Mouse (Mus musculus) MEL (cell line): ENCODE data around the gene Dcp1b. TPM values are rescaled to one million over a fixed set of nuclear protein-coding genes. Genes with fewer than 3 reads are reported as not detected.

Experiments
- DNase-seq: peaks from one replicate; pipeline ENCODE4 v3.0.0; 2011; ENCODE audit warnings: low read depth, low spot score
- H3K27ac ChIP-seq: 2 replicates; pipeline ENCODE4 v1.5.1; 2012; ENCODE audit warnings: low read depth, mild to moderate bottlenecking, control low read depth, low read length, moderate library complexity; ENCODE audit not compliant: control insufficient read depth
- H3K27me3 ChIP-seq, 2 experiments: fragments of 150-350 bp in 1 of 2; sonication (generic) in 1 of 2; 2 replicates each; pipeline ENCODE4 v1.6.1; 2012; ENCODE audit warnings: low read length in 2 of 2, mild to moderate bottlenecking in 2 of 2, improper control_type of control experiment in 1 of 2, moderate library complexity in 1 of 2; ENCODE audit not compliant: insufficient read depth in 2 of 2, control insufficient read depth in 1 of 2
- H3K36me3 ChIP-seq, 2 experiments: 2 replicates each; pipeline ENCODE4 v1.6.1; 2012 to 2014; ENCODE audit warnings: low read length in 2 of 2, improper control_type of control experiment in 1 of 2, inconsistent platforms in 1 of 2, mild to moderate bottlenecking in 1 of 2; ENCODE audit not compliant: insufficient read depth in 2 of 2, control insufficient read depth in 1 of 2
- H3K4me1 ChIP-seq, 2 experiments: fragments of 150-350 bp in 1 of 2; sonication (generic) in 1 of 2; 2 replicates each; pipeline ENCODE4 v1.6.1; 2012; ENCODE audit warnings: low read length in 2 of 2, improper control_type of control experiment in 1 of 2, mild to moderate bottlenecking in 1 of 2; ENCODE audit not compliant: insufficient read depth in 2 of 2, control insufficient read depth in 1 of 2
- H3K4me3 ChIP-seq, 2 experiments: fragments of 150-350 bp in 1 of 2; sonication (generic) in 1 of 2; 2 replicates each; pipeline ENCODE4 v1.5.1; 2012; ENCODE audit warnings: low read depth in 2 of 2, low read length in 2 of 2, mild to moderate bottlenecking in 2 of 2, moderate library complexity in 2 of 2, control low read depth in 1 of 2, improper control_type of control experiment in 1 of 2; ENCODE audit not compliant: control insufficient read depth in 1 of 2, insufficient read depth in 1 of 2
- H3K79me2 ChIP-seq: 2 replicates; pipeline ENCODE4 v1.6.1; 2012; ENCODE audit warnings: mild to moderate bottlenecking, low read length, moderate library complexity; ENCODE audit not compliant: control insufficient read depth, poor library complexity, insufficient read depth
- H3K9ac ChIP-seq: 2 replicates; pipeline ENCODE4 v1.6.1; 2012; ENCODE audit warnings: low read depth, mild to moderate bottlenecking, control low read depth, low read length, moderate library complexity; ENCODE audit not compliant: control insufficient read depth, poor library complexity, severe bottlenecking
- H3K9me3 ChIP-seq: fragments of 150-350 bp; sonication (generic); replicated peaks from 2 replicates; pipeline ENCODE4 v1.6.1; 2012; ENCODE audit warnings: mild to moderate bottlenecking, low read length, improper control_type of control experiment, moderate library complexity; ENCODE audit not compliant: insufficient read depth
- CTCF ChIP-seq, 3 experiments: IDR thresholded peaks in 2 of 3; conservative IDR thresholded peaks in 1 of 3; 2 replicates each; pipeline ENCODE4 v1.5.1; 2011 to 2012; ENCODE audit warnings: low read length in 3 of 3, low read depth in 2 of 3, mild to moderate bottlenecking in 2 of 3, improper control_type of control experiment in 1 of 3, inconsistent platforms in 1 of 3, mixed read lengths in 1 of 3, moderate library complexity in 1 of 3; ENCODE audit not compliant: control insufficient read depth in 1 of 3, insufficient read depth in 1 of 3, poor library complexity in 1 of 3, severe bottlenecking in 1 of 3
- E2F4 ChIP-seq: IDR thresholded peaks from 2 replicates; pipeline ENCODE4 v1.6.1; 2011; ENCODE audit warnings: low read depth, low read length, improper control_type of control experiment, borderline replicate concordance
- ELF1 ChIP-seq: IDR thresholded peaks from 2 replicates; pipeline ENCODE4 v1.6.1; 2014; ENCODE audit warnings: low read depth, mild to moderate bottlenecking, inconsistent platforms, low read length, improper control_type of control experiment, moderate library complexity
- ETS1 ChIP-seq: IDR thresholded peaks from 2 replicates; pipeline ENCODE4 v1.6.1; 2012; ENCODE audit warnings: low read depth, mild to moderate bottlenecking, inconsistent platforms, low read length, improper control_type of control experiment, moderate library complexity
- GABPA ChIP-seq: IDR thresholded peaks from 2 replicates; pipeline ENCODE4 v1.6.1; 2012; ENCODE audit warnings: low read depth, mild to moderate bottlenecking, inconsistent platforms, low read length, improper control_type of control experiment, moderate library complexity
- HCFC1 ChIP-seq: IDR thresholded peaks from 2 replicates; pipeline ENCODE4 v1.6.1; 2012; ENCODE audit warnings: low read depth, mild to moderate bottlenecking, inconsistent platforms, low read length, improper control_type of control experiment, moderate library complexity
- MAFK ChIP-seq: IDR thresholded peaks from 2 replicates; pipeline ENCODE4 v1.6.1; 2011; ENCODE audit warnings: low read depth, mild to moderate bottlenecking, low read length, improper control_type of control experiment, borderline replicate concordance
- MAX ChIP-seq: IDR thresholded peaks from 2 replicates; pipeline ENCODE4 v1.6.1; 2011; ENCODE audit warnings: low read length, improper control_type of control experiment
- MXI1 ChIP-seq: IDR thresholded peaks from 2 replicates; pipeline ENCODE4 v1.6.1; 2011; ENCODE audit warnings: mild to moderate bottlenecking, low read depth, low read length, improper control_type of control experiment
- MYC ChIP-seq: IDR thresholded peaks from 2 replicates; pipeline ENCODE4 v1.6.1; 2011; ENCODE audit warnings: low read depth, mild to moderate bottlenecking, low read length, improper control_type of control experiment, moderate library complexity
- NRF1 ChIP-seq: IDR thresholded peaks from 2 replicates; pipeline ENCODE4 v1.6.1; 2014; ENCODE audit warnings: low read depth, mild to moderate bottlenecking, inconsistent platforms, low read length, improper control_type of control experiment, moderate library complexity; ENCODE audit not compliant: poor library complexity, insufficient read depth, severe bottlenecking
- POLR2A ChIP-seq, 2 experiments: IDR thresholded peaks; 2 replicates each; pipeline ENCODE4 v1.6.1; 2011 to 2012; ENCODE audit warnings: low read length in 2 of 2, mild to moderate bottlenecking in 2 of 2, control low read depth in 1 of 2, improper control_type of control experiment in 1 of 2, low read depth in 1 of 2, moderate library complexity in 1 of 2; ENCODE audit not compliant: control insufficient read depth in 1 of 2, insufficient read depth in 1 of 2, poor library complexity in 1 of 2
- POLR2AphosphoS2 ChIP-seq: IDR thresholded peaks from 2 replicates; pipeline ENCODE4 v1.6.1; 2011; ENCODE audit warnings: low read length, improper control_type of control experiment
- POLR2AphosphoS5 ChIP-seq: IDR thresholded peaks from 2 replicates; pipeline ENCODE4 v1.6.1; 2012; ENCODE audit warnings: low read depth, borderline replicate concordance, mild to moderate bottlenecking, inconsistent platforms, low read length, moderate library complexity, mixed read lengths
- RAD21 ChIP-seq: IDR thresholded peaks from 2 replicates; pipeline ENCODE4 v1.6.1; 2011; ENCODE audit warnings: mild to moderate bottlenecking, low read depth, low read length, improper control_type of control experiment
- SIN3A ChIP-seq: IDR thresholded peaks from 2 replicates; pipeline ENCODE4 v1.6.1; 2012; ENCODE audit warnings: low read length, improper control_type of control experiment, inconsistent platforms
- SMC3 ChIP-seq: IDR thresholded peaks from 2 replicates; pipeline ENCODE4 v1.6.1; 2011; ENCODE audit warnings: low read depth, low read length, improper control_type of control experiment
- TCF12 ChIP-seq: IDR thresholded peaks from 2 replicates; pipeline ENCODE4 v1.6.1; 2014; ENCODE audit warnings: low read depth, mild to moderate bottlenecking, inconsistent platforms, low read length, improper control_type of control experiment, moderate library complexity
- UBTF ChIP-seq: IDR thresholded peaks from 2 replicates; pipeline ENCODE4 v1.6.1; 2012; ENCODE audit warnings: low read depth, mild to moderate bottlenecking, inconsistent platforms, low read length, improper control_type of control experiment, moderate library complexity, borderline replicate concordance; ENCODE audit not compliant: insufficient read depth
- ZC3H11A ChIP-seq: IDR thresholded peaks from 2 replicates; pipeline ENCODE4 v1.6.1; 2012; ENCODE audit warnings: low read depth, mild to moderate bottlenecking, inconsistent platforms, low read length, improper control_type of control experiment
- ZKSCAN1 ChIP-seq: IDR thresholded peaks from 2 replicates; pipeline ENCODE4 v1.6.1; 2012; ENCODE audit warnings: low read depth, mild to moderate bottlenecking, inconsistent platforms, low read length, improper control_type of control experiment, moderate library complexity
- ZNF384 ChIP-seq: IDR thresholded peaks from 2 replicates; pipeline ENCODE4 v1.6.1; 2012; ENCODE audit warnings: low read depth, mild to moderate bottlenecking, inconsistent platforms, low read length, improper control_type of control experiment
- polyA plus RNA-seq, 2 experiments: library from polyadenylated mRNA; stranded (reverse) in 1 of 2; unstranded in 1 of 2; fragments of >175 nt in 1 of 2; fragments of >200 nt in 1 of 2; gene quantifications; 2 replicates each; pipeline versions ENCODE4 v1.2.1 to v1.2.4; 2012; ENCODE audit warnings: low replicate concordance in 2 of 2, low read depth in 1 of 2; ENCODE audit not compliant: insufficient read length in 2 of 2, insufficient read depth in 1 of 2, missing spikeins in 1 of 2
- total RNA-seq: library from RNA; depleted of rRNA; stranded (reverse); fragments of 300-350 nt; gene quantifications from 2 replicates; pipeline ENCODE4 v1.2.3, GENCODE M21; 2012

The Dcp1b gene
- total and polyA plus RNA-seq, 3 experiments = 7.9 to 15.7 TPM; not detected in 1

GRCm38 (mm10) chr6:119219237-119219870 is 44.3 kb downstream of the Dcp1b start:
- Histone ChIP-seq H3K36me3 (peaks cover 0 to 4% of the 10 kb centered on the region in 2 experiments; a peak in 1 of 4 replicates), H3K4me1 (no peaks in the 10 kb centered on the region), H3K4me3 (no peak overlapping the region), H3K27ac (no peak overlapping the region), H3K9ac (no peak overlapping the region), H3K9me3 (no peaks in the 10 kb centered on the region), H3K27me3 (no peaks in the 10 kb centered on the region), H3K79me2 (no peaks in the 10 kb centered on the region)
- no peak for DNase-seq
- no peak for TF ChIP-seq UBTF
- no peak for TF ChIP-seq MXI1
- no peak for TF ChIP-seq ZNF384
- no peak for TF ChIP-seq ELF1
- no peak for TF ChIP-seq NRF1

GRCm38 (mm10) chr6:119220297-119220696 is 45.2 kb downstream of the Dcp1b start:
- no peaks in the 10 kb centered on the region for H3K79me2 ChIP-seq
- no peak overlapping the region for H3K9ac ChIP-seq
- TF ChIP-seq MYC (0 out of 2 replicates have a peak, but pooled peaks have one; percentile 40), CTCF (IDR thresholded peaks at IDR 0.05 in 2 of 3, conservative IDR thresholded peaks at IDR 0.05 in 1 of 3; ENCODE audit: control insufficient read depth in 1 of 3, insufficient read depth in 1 of 3, low read depth in 2 of 3, low read length in 3 of 3, poor library complexity in 1 of 3, severe bottlenecking in 1 of 3) (peak; percentile 71 to 85 (median 75)), SMC3 (peak; percentile 83), MAFK (no peak), ZC3H11A (peak; percentile 69), RAD21 (peak; percentile 81)
- H3K4me3 ChIP-seq = no peak overlapping the region
- H3K27me3 ChIP-seq = no peaks in the 10 kb centered on the region
- no peak overlapping the region for H3K27ac ChIP-seq
- H3K36me3 ChIP-seq = peaks cover 0 to 4% of the 10 kb centered on the region in 2 experiments; a peak in 1 of 4 replicates
- H3K9me3 ChIP-seq = no peaks in the 10 kb centered on the region
- peak; percentile 53 for DNase-seq
- H3K4me1 ChIP-seq = no peaks in the 10 kb centered on the region

- Histone ChIP-seq H3K27me3 (peaks cover 0 to 2% of the 10 kb centered on the region in 2 experiments; a peak in 1 of 4 replicates), H3K9me3 (no peaks in the 10 kb centered on the region), H3K4me1 (no peaks in the 10 kb centered on the region), H3K27ac (no peak overlapping the region), H3K79me2 (no peaks in the 10 kb centered on the region), H3K9ac (no peak overlapping the region), H3K4me3 (no peak overlapping the region), H3K36me3 (peaks cover 0 to 4% of the 10 kb centered on the region in 2 experiments; a peak in 1 of 4 replicates)
- TF ChIP-seq ZKSCAN1 = no peak
- TF ChIP-seq ETS1 = no peak
- no peak for TF ChIP-seq MAX
- no peak for TF ChIP-seq TCF12
- TF ChIP-seq POLR2A (IDR thresholded peaks at IDR 0.05; ENCODE audit: control insufficient read depth in 1 of 2, insufficient read depth in 1 of 2, low read depth in 1 of 2, low read length in 2 of 2, poor library complexity in 1 of 2) = no peak
- no peak for TF ChIP-seq POLR2AphosphoS2
- no peak for TF ChIP-seq GABPA
- TF ChIP-seq POLR2AphosphoS5 = no peak
- no peak for TF ChIP-seq E2F4
- TF ChIP-seq SIN3A = no peak
- no peak for TF ChIP-seq HCFC1
- TF ChIP-seq MXI1 = no peak
- DNase-seq = no peak
Observed at GRCm38 (mm10) chr6:119224451-119225195, 49.6 kb downstream of the Dcp1b start.
